Mouse (Mus musculus) embryonic facial prominence, embryonic 12.5 days (tissue): ENCODE measurements around the gene Gm3336. TPM values are rescaled to one million over a fixed set of nuclear protein-coding genes. Genes with fewer than 3 reads are reported as not detected.

Experiments
- ATAC-seq: fragments of 200-750 bp; cut with Nextera tagmentation; 2 replicates; pipeline ENCODE4 v1.8.0; 2017; ENCODE audit not compliant: insufficient number of reproducible peaks, insufficient read depth, low FRiP score, low TSS enrichment
- H3K27ac ChIP-seq: fragments of 300-500 bp; sonication (generic); 2 replicates; pipeline ENCODE4 v1.5.1; 2016; ENCODE audit warnings: mild to moderate bottlenecking
- H3K27me3 ChIP-seq: fragments of 300-500 bp; sonication (generic); 2 replicates; pipeline ENCODE4 v1.6.1; 2016; ENCODE audit warnings: mild to moderate bottlenecking, moderate library complexity
- H3K36me3 ChIP-seq: fragments of 300-500 bp; sonication (generic); 2 replicates; pipeline ENCODE4 v1.6.1; 2016; ENCODE audit warnings: mild to moderate bottlenecking
- H3K4me1 ChIP-seq: fragments of 300-500 bp; sonication (generic); 2 replicates; pipeline ENCODE4 v1.6.1; 2016
- H3K4me2 ChIP-seq: fragments of 300-500 bp; sonication (generic); replicated peaks from 2 replicates; pipeline ENCODE4 v1.6.1; 2016; ENCODE audit warnings: mild to moderate bottlenecking, moderate library complexity
- H3K4me3 ChIP-seq: fragments of 300-500 bp; sonication (generic); 2 replicates; pipeline ENCODE4 v1.5.1; 2016; ENCODE audit warnings: mild to moderate bottlenecking
- H3K9ac ChIP-seq: fragments of 300-500 bp; sonication (generic); 2 replicates; pipeline ENCODE4 v1.6.1; 2016; ENCODE audit warnings: mild to moderate bottlenecking, moderate library complexity
- H3K9me3 ChIP-seq: fragments of 300-500 bp; sonication (generic); 2 replicates; pipeline ENCODE4 v1.6.1; 2016; ENCODE audit warnings: mild to moderate bottlenecking, moderate library complexity
- WGBS: fragments of 180-500 bp; shearing (Covaris S2); methylation state at CpG from one replicate; pipeline ENCODE4 v1.1.7; 2016; 5-methylcytosine and 5-hydroxymethylcytosine counted together
- polyA plus RNA-seq: library from polyadenylated mRNA; unstranded; fragments of >200 nt; fragmentation: Nextera tagmentation; extraction: Ambion mirVana; gene quantifications from 2 replicates; pipeline ENCODE4 v1.2.1, GENCODE M21; 2016

Gene Gm3336
- polyA plus RNA-seq, 1 experiment from 2014 or later, result not detected

GRCm38 (mm10) chr8:70754043-70754870 is 35.9 kb downstream of the Gm3336 start, which contains the start of gene Rab3a:
TSS of gene Rab3a (plus strand) at chr8:70754679.
- peaks cover 3% of the 10 kb centered on the region; the same call in 1 of the 2 replicates for H3K27me3 ChIP-seq
- H3K9ac ChIP-seq, result peak within 1 kb of the TSS; percentile 72
- peak; percentile 98 for ATAC-seq
- peaks cover 22% of the 10 kb centered on the region; the same call in 1 of the 2 replicates for H3K36me3 ChIP-seq
- H3K27ac ChIP-seq, result peak within 1 kb of the TSS; percentile 66
- 8% methylated on average over 36 of the region's 37 CpGs for WGBS
- H3K4me1 ChIP-seq, result peaks cover 25% of the 10 kb centered on the region
- no peaks in the 10 kb centered on the region for H3K9me3 ChIP-seq
- H3K4me3 ChIP-seq, result peak within 1 kb of the TSS; percentile 57
- H3K4me2 ChIP-seq, result peak within 1 kb of the TSS; percentile 97

- WGBS, result 17% methylated on average over 50 of the region's 50 CpGs
- peak overlapping the region; percentile 57 for H3K4me3 ChIP-seq
- peaks cover 22% of the 10 kb centered on the region; the same call in 1 of the 2 replicates for H3K36me3 ChIP-seq
- no peaks in the 10 kb centered on the region; the same call in 1 of the 2 replicates for H3K27me3 ChIP-seq
- no peaks in the 10 kb centered on the region for H3K9me3 ChIP-seq
- peak overlapping the region; percentile 72 for H3K9ac ChIP-seq
- H3K27ac ChIP-seq, result peak overlapping the region; percentile 66
- H3K4me2 ChIP-seq, result peak overlapping the region; percentile 97
- peaks cover 31% of the 10 kb centered on the region for H3K4me1 ChIP-seq
- peak; percentile 13 for ATAC-seq
These were observed 36.7 kb downstream of the Gm3336 start for GRCm38 (mm10) chr8:70754871-70755660.

GRCm38 (mm10) chr8:70755661-70756475 is 37.5 kb downstream of the Gm3336 start:
- WGBS, result 81% methylated on average over 24 of the region's 24 CpGs
- ATAC-seq, result no peak
- Histone ChIP-seq H3K9ac (peak overlapping the region; percentile 72), H3K27ac (no peak overlapping the region), H3K27me3 (no peaks in the 10 kb centered on the region), H3K36me3 (peaks cover 22% of the 10 kb centered on the region; the same call in 1 of the 2 replicates), H3K9me3 (no peaks in the 10 kb centered on the region), H3K4me3 (peak overlapping the region; percentile 57), H3K4me2 (peak overlapping the region; percentile 97), H3K4me1 (peaks cover 33% of the 10 kb centered on the region)

GRCm38 (mm10) chr8:70756476-70757040 is 38.2 kb downstream of the Gm3336 start:
- Histone ChIP-seq H3K27ac (no peak overlapping the region), H3K9ac (no peak overlapping the region), H3K4me2 (no peak overlapping the region), H3K4me3 (no peak overlapping the region), H3K36me3 (peaks cover 22% of the 10 kb centered on the region; the same call in 1 of the 2 replicates), H3K27me3 (no peaks in the 10 kb centered on the region), H3K9me3 (no peaks in the 10 kb centered on the region), H3K4me1 (peaks cover 37% of the 10 kb centered on the region)
- 90% methylated on average over 6 of the region's 6 CpGs for WGBS
- ATAC-seq, result no peak

GRCm38 (mm10) chr8:70757523-70758307 is 39.4 kb downstream of the Gm3336 start:
- H3K36me3 ChIP-seq, result peaks cover 22% of the 10 kb centered on the region; the same call in 1 of the 2 replicates
- H3K27ac ChIP-seq, result no peak overlapping the region
- H3K9ac ChIP-seq, result no peak overlapping the region
- WGBS, result 70% methylated on average over 22 of the region's 22 CpGs
- H3K27me3 ChIP-seq, result no peaks in the 10 kb centered on the region
- H3K9me3 ChIP-seq, result no peaks in the 10 kb centered on the region
- no peak overlapping the region for H3K4me2 ChIP-seq
- H3K4me1 ChIP-seq, result peaks cover 34% of the 10 kb centered on the region
- ATAC-seq, result no peak
- no peak overlapping the region for H3K4me3 ChIP-seq

GRCm38 (mm10) chr8:70758308-70758615 is 39.9 kb downstream of the Gm3336 start:
- H3K36me3 ChIP-seq, result peaks cover 22% of the 10 kb centered on the region; the same call in 1 of the 2 replicates
- H3K27me3 ChIP-seq, result no peaks in the 10 kb centered on the region
- no peak overlapping the region for H3K4me2 ChIP-seq
- H3K27ac ChIP-seq, result no peak overlapping the region
- ATAC-seq, result no peak
- H3K4me1 ChIP-seq, result peaks cover 29% of the 10 kb centered on the region
- 82% methylated on average over 7 of the region's 7 CpGs for WGBS
- no peak overlapping the region for H3K4me3 ChIP-seq
- H3K9me3 ChIP-seq, result no peaks in the 10 kb centered on the region
- H3K9ac ChIP-seq, result no peak overlapping the region

GRCm38 (mm10) chr8:70758616-70759561 is 40.5 kb downstream of the Gm3336 start:
- H3K4me2 ChIP-seq, result 0 out of 2 replicates have a peak overlapping the region, but pooled peaks have one; percentile 91
- H3K9ac ChIP-seq, result no peak overlapping the region
- no peaks in the 10 kb centered on the region for H3K9me3 ChIP-seq
- ATAC-seq, result no peak
- H3K36me3 ChIP-seq, result peaks cover 22% of the 10 kb centered on the region; the same call in 1 of the 2 replicates
- H3K4me3 ChIP-seq, result no peak overlapping the region
- H3K27ac ChIP-seq, result no peak overlapping the region
- 69% methylated on average over 19 of the region's 19 CpGs for WGBS
- H3K4me1 ChIP-seq, result peaks cover 28% of the 10 kb centered on the region
- H3K27me3 ChIP-seq, result no peaks in the 10 kb centered on the region

GRCm38 (mm10) chr8:70760350-70760749 is 42.0 kb downstream of the Gm3336 start:
- Histone ChIP-seq H3K27ac (peak overlapping the region; percentile 71), H3K9ac (peak overlapping the region; percentile 71), H3K36me3 (peaks cover 22% of the 10 kb centered on the region; the same call in 1 of the 2 replicates), H3K4me2 (peak overlapping the region; percentile 91), H3K4me3 (peak overlapping the region; percentile 65), H3K4me1 (peaks cover 23% of the 10 kb centered on the region), H3K9me3 (no peaks in the 10 kb centered on the region), H3K27me3 (no peaks in the 10 kb centered on the region)
- peak; percentile 1; the same call in 1 of the 2 replicates for ATAC-seq
- WGBS, result 1% methylated on average over 22 of the region's 22 CpGs

GRCm38 (mm10) chr8:70760775-70761406 is 42.5 kb downstream of the Gm3336 start, which contains the start of gene Mpv17l2:
TSS of gene Mpv17l2 (minus strand) at chr8:70760946.
- WGBS, result 1% methylated on average over 55 of the region's 55 CpGs

More at GRCm38 (mm10) chr8:70760775-70761406, 42.5 kb downstream of the Gm3336 start, which contains the start of gene Mpv17l2:
- peak within 1 kb of the TSS; percentile 71 for H3K27ac ChIP-seq
- H3K27me3 ChIP-seq, result no peaks in the 10 kb centered on the region
- H3K9ac ChIP-seq, result peak within 1 kb of the TSS; percentile 71
- no peaks in the 10 kb centered on the region for H3K9me3 ChIP-seq
- ATAC-seq, result peak; percentile 93
- H3K4me3 ChIP-seq, result peak within 1 kb of the TSS; percentile 65
- peak within 1 kb of the TSS; percentile 91 for H3K4me2 ChIP-seq
- peaks cover 20% of the 10 kb centered on the region for H3K4me1 ChIP-seq
- H3K36me3 ChIP-seq, result peaks cover 22% of the 10 kb centered on the region; the same call in 1 of the 2 replicates
